Mouse (Mus musculus) layer of hippocampus, adult 9-11 months (tissue): ENCODE measurements around the gene Abcc12.
A peak's percentile ranks its signal among the peaks of the same experiment; 100 is the strongest.

Experiments
- DNase-seq: peaks from one replicate; pipeline ENCODE4 v3.0.0; 2022

Gene Abcc12

DNA sequence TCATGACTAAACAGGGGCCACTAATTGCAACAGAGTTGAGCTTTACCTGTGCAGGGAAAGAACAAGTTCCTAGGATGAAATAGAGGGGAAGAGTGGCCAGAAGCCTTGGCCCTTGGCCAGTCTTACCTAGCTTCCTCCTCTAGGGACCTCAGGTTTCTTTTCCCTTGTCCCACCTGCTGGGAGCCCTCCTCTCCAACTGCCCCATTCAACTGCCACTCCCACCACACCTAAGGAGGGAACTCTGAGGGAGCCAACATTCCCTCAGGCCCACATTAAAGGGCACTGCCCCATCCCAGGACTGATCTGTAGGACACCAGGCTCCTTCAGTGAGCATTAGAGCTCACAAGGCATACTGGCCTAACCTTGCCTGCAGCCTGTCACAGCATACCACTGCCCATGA is at the start of gene Abcc12:
Gene Abcc12, minus strand, starts transcription at position 229 of the 400 bp plus-strand sequence.
- DNase-seq, result no peak

DNA sequence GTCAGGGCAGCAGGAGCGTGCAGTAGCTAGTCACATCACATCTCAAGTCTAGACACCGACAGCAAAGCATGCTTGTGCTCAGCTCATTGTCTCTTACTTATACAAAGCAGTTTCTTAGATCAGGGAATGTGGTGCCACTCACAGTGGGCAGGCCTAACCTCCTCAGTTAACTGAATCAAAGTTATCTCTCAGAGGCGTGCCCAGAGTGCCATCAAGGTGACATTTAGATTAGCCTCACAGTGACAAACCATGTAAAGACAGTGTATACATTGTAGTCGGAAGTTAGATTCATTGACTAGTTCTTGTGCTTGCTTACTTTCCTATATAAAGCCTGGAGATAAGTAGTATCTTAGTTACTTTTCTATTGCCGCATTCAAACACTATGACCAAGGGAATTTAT is 49.7 kb upstream of the Abcc12 start:
- DNase-seq, result no peak

DNA sequence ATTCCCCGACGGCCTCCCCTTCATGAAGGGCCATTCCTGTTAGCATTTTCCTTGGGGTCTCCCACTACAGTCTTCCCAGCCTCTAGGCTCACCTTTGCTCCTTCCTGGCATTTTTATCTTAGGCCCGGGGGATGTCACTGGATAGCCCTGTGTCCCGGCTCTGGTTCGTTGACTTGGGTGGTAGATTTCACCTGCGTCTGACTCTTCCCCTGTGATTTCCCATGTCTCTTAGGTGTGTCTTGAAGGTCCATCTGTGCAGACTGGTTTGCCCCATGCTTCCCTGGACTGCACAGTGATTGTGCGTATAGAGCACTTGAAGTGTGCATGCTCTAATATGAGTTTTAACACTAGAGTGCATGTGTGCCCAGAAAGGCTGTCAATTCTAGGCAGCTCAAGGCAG is 44.4 kb upstream of the Abcc12 start:
- DNase-seq, result no peak

DNA sequence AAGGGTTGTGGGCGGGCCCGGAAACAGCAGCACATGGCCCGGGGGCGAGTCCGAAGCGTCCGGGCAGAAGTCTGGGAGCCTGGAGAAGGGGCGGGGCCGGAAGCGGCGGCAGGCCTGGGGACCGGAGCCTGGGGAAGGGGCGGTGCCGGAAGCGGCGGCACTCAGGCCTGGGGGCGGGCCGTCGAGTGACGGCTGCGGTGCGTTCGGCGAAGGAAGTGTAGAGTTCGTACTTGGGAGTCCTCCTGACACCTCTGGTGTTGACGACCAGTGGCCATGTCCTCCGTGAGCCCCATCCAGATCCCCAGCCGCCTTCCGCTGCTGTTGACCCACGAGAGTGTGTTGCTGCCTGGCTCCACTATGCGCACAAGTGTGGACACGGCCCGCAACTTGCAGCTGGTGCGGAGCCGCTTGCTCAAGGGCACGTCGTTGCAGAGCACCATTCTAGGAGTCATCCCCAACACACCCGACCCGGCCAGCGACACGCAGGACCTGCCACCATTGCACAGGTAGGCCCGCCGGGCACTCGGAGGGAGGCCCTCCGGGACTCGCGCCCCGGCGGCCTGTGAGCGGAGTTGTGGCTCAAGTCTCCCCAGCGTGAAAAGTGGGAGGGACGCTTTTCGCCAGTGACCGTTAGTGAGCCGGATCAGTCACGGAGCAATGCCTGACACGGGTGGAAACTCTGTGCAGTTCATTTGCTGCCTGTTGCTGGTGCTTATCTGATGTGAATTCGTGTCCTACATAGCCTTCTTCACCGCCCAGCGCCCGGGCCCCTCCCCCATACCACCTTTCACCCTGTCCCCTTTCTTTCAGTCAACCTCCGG is 43.6 kb upstream of the Abcc12 start, which contains the start of gene Lonp2:
Gene Lonp2, plus strand, starts transcription at position 133 of the 821 bp plus-strand sequence.
- peak; percentile 98 for DNase-seq

DNA sequence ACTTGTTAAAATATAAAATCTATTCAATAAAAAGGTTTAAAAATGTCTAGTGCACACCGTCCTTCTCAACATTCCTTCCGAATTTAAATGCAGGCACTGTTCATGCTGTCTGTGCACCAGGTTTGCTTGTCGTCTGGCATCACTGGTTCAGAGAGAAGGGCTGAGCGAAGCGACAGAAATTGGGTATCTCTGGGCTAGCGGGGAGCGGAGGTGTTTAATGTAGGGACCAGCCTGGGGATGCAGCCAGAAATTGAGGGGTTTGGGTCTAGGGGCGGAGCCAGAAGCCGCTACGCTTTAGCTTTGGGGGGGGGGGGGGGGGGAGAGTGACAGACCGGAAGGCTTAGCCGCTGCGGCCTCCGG is 43.0 kb upstream of the Abcc12 start:
- no peak for DNase-seq

DNA sequence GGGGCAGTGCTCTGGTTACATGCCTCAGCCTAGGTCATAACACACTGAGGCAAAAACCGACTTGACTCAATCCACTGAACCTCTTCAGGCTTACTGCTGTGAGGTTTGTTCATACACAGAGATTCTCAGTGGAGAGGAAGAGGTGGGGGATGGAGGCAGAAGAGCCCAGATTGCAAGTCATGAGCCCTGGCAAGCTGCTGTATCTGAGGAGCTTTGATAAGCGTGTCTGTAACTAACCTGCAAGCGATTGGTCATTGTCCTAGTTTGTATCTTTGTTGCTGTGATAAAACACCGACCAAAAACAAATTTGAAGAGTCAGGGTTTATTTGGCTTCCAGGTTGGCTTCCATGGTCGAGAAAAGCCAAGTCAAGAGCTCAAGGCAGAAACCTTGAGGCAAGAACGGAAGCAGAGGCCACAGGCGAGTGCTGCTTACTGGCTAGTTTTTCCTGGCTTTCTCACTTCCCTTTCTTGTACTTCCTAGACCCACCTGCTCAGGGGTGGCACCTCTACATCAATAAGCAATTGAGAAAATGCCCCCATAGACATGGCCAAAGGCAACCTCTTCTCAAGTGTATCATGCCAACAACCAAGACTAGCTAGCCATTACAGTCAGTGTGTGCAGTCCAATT is 37.4 kb upstream of the Abcc12 start:
- DNase-seq, result no peak

DNA sequence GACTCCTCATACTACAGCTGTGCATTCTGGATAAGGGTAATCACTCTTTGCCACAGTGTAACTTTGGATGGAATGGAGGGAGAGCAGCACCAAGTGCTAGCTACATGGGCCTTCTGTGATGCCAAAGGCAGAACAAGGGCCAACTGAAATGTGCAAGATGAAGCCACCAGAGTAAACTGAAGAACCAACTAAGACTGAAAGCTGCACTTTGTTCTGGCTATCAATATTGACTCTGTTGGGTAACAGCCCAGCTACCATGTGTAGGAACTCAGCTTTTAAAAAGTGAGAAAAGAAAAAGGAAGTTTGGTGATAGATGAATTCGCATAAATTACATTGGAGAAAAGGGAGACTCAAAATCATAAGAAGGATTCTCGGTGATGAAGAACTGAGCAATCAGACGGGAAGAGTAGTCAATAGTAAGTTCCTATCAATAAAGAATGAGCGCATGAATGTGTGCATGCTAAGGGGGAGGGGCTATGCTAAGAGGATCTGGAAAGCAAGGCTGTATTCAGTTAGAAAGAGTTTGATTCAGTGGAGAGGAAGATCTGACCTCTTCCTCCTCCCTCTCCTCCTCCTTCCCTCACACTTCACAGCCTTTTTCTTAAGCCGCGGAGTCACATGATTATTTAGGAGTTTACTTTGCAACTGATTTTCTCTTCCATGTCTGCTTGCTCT is 34.7 kb upstream of the Abcc12 start:
- no peak for DNase-seq

DNA sequence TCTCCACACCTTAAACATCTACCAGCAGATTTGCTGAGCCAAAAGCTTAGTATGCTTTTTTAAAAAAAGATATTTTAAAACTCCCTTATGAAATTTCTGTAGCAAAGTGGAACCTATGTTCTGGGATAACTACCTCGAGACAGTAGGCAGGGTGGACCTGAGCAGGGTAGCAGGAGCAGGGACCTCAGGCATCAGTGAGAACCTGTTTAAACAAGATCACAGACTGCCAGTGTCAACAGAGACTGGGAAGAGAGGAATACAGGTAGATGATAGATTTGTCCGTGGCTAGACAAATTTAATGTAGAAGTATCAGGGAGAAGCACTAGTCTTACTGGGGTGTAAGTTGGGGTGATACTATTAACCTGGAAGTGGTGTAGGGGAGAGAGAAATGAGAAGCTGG is 33.3 kb upstream of the Abcc12 start:
- DNase-seq, result no peak

DNA sequence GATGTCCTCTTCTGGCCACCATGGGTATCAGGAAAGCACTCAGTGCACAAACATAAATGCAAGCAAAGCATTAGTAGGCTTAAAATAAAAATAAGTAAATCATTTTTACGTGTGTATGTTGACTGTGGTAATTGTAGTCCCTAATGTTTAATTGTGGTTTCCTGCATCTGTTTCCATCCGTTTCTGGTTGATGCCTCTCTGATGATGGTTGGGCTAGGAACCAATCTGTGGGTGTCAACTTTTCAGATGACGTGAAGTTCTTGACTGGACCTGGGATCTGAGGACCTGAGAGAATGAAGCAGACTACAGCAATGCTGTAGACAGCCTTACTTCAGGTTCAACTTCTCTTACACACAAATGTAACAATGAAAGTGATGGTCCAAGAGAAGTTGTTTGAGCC is 24.2 kb upstream of the Abcc12 start:
- DNase-seq, result no peak

DNA sequence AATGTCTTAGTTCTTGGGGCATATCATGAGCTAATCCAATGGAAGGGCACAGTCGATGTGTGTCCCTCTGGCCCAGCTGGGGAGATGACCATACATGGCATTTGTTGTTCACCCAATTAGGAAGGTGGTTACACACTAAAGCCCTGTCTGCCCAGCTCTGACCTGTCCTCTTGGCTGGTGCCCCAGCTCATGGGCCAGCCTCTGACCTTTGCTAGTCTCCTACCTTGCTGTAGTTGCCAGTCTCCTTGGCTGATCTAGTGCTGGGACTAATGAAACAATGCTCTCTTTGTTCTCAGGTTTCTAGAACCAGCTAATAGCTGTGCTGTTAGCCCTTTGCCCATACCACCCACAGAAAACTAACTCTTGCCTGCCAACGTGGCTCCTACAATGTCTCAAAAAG is 22.7 kb upstream of the Abcc12 start:
- no peak for DNase-seq

DNA sequence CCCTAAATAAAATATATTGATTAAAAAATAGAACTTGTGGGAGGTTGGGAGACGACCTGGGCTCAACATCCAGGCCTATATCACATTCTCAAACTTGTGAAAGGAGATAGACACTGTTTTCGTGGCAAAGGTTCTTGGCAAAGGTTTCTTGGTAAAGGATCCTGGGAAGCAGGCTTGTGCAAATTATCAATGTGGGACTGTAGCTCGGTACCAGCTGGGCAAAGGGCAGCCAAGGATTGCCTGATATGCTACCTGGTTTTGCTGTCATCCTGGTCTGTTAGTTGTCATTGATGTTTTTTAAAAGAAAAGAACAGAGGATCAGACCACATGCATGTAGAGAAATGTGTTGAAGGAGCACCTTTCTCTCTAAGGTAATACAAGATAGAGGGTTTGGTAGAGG is 19.8 kb upstream of the Abcc12 start:
- DNase-seq, result no peak

DNA sequence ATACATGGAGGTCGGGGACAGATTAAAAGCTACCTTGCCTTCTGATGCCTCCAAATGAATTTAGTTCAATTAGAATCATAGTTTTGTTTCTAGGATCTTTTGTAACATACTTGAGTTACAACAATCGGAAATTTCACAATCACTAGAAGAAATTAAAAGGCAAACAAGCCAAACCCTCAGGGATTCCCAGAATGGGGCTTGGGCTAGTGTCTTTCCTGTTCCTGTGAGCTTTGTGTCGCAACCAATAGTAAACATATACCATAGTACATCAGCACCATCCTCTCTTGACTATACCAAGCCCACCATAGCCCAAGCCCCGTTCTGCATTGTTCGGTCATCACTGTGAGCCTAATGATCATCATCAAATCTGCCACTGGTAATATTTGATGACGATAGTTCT is 18.8 kb upstream of the Abcc12 start:
- no peak for DNase-seq

DNA sequence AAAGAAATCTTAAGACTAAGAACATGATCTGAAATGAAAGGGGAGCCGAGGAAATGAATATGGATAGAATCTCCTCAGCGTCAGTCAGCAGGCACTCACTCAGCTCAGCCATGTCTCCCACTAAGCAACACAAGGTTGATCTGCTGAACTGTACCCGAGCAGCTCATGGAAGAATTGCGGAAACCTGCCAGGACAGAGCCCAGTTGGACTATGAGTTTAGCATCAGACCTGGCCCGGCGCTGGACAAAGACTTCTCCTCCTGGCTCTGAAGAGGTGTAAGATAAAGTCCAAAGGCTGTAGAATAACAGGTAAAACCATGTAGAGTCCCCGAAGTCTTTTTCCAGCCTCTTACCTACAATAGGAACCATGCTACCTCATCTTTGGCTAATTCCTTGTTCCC is 17.2 kb upstream of the Abcc12 start:
- DNase-seq, result no peak

DNA sequence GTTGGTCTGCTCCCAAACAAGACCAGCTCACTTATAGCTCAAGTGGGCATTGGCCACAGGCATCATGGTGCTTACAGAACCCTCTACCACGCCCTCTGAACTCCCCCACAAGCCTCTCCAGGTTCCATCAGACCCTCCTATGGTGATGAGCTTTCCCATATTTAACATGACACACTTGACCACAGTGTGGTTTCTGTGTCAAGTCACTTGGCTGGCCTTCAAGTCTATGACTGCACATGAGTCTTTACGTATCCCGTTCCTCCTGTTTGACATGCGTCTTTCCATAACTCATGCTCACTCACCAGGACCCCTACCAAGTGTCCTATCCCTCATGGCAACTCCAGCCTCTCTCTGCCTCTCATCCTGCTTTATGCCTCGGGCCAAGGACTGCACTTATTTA is 15.2 kb upstream of the Abcc12 start:
- DNase-seq, result no peak

DNA sequence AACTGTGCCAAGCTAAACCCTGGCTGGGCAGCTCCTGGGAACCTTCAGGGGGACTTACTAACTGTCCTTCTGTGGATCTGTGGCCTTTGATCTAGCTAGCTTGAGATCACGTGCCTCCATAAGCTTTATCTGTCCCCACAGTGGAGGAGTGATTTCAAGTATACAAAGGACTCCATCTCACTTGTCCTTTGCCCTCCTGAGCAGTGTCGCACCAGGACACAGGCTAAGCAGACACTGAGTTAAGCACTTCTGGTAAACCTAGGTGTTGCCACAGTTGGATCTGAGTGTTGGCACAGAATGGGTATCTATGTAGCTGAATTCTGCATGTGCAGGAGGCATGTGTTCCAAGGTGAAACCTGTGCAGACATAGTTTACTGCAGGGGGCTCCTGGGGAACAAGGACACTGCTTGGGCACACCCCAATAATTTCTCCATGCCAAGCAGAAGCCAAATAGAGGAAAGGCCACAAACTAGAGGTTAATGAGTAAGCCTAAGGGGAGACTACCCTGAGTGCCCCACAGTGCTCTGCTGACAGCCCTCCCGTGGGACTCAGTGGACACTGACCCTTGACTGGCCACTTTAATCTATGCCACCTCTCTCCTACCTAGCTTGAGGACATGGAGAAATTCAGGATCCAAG is 13.8 kb upstream of the Abcc12 start:
- DNase-seq, result no peak

DNA sequence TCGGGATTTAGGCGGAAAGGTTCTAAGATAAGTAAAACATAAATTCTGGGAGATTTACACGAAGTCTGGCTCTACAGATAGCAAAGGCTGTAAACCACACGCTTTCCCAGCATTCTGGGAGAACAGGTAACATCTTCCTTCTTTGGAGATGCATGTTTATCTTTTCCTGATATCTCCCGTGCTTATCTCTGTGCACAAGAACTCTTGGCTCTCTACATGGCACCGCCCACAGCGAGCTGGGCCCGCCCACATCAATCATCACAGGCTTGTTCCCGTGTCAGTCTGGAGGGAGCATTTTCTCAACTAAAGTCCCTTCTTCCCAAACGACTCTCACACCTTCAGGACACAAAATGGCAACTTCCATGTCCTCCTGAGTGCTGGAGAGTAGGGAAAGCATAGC is 12.6 kb upstream of the Abcc12 start:
- no peak for DNase-seq

DNA sequence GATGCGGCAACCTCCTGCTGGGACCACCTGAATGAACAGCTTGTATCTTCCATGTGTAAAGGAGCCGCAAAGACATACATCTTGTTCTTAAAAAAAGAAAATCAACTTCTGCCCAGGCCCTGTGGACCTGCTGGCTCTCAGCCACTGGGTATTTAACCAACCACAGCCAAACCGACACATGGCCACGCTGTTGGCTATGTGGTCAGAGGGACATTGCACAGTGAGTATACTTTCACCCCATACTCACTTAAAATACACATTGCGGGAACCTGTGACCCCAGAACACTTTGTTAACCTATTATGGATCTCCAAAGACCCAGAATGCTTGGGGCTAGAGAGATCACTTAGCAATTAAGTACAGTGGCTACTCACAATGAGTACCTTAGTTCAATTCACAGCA is 7.9 kb upstream of the Abcc12 start:
- no peak for DNase-seq

DNA sequence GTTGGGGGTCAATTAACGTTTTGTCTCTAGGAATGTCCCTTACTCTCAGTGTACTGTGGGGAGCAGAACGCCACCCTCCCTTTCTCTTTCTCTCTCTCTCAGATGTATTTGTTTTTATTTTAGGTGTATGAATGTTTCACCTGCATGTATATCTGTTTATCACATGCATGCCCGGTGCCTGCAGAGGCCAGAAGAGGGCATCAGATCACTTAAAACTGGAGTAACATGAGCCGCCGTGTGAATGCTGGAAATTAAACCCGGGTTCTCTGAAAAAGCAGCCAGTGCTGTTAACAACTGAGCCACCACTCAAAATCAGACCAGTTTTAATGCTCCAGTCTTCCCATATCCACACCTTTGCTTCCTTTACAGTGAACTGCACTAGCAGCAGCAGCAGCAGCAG is 6.2 kb upstream of the Abcc12 start:
- no peak for DNase-seq

DNA sequence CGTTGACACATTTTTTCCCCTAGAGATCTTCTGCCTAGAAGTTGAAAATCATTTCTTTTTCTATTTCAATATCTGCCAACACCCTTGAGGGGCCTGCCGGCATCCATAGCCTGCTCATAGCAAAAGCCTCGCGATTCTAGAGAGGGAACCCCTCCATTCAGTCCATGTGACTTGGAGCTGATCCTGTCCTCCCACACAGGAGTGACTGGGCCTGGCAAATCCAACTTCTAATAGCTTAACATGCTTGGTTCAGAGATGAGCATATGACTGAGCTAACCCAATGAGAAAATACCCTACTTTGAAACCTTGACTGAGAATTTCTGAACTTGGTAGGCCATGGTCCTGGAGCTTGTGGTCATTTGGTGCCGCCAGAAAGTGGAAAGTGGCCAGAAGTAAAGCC is 5.6 kb upstream of the Abcc12 start:
- DNase-seq, result no peak

DNA sequence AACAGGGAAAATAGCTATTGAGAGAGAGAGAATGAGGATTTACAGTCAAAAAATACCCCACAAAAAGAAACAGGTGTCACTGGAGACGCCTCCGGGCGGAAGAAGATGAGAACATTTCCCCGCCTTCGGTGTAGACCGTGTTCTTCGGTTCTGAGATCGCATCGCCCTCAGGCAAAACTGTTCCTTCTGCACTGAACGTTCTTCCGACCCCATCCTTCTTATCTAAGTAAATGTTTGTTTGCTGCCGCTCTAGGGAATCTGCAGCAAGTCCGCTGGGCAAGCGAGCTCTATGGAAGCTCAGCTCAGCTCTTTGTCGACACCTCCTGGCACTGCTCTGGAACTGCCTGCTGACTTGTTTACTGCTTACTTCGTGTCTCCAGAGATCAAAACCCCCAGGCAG is 5.0 kb upstream of the Abcc12 start:
- DNase-seq, result peak; percentile 79

DNA sequence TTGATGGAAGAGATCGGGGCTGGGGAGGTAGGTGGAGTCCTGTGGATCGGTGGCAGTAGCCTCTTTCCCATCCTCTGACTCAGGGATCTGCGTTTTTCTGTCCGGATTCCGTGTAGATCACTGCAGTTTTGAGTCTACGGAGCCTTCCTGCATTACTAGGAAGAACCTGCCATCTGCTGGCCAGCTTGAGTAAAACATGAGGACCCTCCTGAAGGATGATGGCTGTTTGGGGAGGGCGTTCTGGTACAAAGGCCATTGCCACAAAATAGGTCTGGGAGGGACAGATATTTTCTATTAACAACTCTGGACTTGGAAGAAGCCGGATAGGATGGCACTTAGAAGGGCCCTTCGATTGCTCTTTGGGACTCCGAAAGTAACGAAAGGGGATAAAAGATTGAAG is 4.6 kb upstream of the Abcc12 start:
- DNase-seq, result peak; percentile 82

DNA sequence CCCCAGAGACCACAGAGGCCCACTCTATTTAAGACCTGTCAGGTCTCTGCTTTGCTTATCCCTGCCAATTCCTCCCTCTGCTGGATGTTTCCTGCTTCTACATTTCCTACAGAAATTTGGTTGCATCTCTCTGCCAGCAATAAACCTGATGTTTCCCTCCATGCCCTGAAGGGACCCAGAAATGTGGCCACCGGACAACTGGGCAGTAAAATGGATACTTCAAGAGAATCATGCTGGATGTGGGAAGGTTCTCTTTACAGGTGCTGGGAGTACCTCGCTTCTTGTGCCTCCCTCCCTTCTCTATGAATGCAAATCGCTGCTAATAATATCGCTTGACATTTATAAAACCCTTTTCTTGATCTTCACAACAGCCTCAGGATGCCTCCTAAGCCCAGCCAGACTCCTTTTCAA is 1.4 kb upstream of the Abcc12 start:
- DNase-seq, result no peak

DNA sequence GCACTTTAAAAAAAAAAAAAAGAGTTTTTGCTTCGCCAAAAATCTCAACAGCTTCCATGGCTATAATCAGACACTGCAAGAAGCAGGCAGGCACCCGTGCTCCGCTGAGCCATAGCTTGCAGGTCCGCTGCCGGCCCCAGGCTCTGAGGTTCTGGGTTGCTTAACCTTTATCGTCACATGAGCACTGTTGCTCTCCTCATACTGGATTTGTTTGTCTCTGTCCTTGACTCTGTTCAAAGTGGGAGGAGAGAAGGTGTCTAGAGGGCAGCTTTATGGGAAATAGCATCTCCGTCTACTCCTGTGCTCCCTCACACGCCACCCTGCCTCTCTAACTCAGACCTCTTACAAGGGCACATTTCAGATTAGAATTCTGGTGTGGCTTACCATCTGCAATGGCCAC is 1.8 kb downstream of the Abcc12 start:
- DNase-seq, result no peak

DNA sequence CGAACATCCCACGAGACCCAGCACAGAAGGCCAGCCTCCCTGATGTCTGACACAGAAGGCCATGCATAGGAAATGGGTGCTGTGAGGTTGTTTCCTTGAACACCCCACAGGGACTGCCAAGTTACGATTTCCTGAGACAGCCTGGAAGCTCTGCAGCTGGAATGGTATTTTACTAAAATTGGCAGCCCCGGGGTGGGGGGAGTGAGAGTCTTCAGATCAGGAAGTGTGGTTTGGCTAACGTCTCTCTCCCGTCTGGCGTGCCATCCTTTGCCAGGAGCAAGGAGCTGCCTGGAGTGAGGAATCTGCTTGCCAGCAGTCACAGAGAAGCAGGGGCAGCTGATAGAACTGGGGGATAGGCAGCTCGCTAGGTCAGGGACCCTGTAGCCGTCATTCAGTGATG is 2.4 kb downstream of the Abcc12 start:
- peak; percentile 82 for DNase-seq
